Mouse (Mus musculus) left cerebral cortex, postnatal 14 days (tissue): ENCODE results near the gene Plxna4. TPM values are rescaled to one million over a fixed set of nuclear protein-coding genes. Genes with fewer than 3 reads are reported as not detected.
A peak's percentile ranks its signal among the peaks of the same experiment; 100 is the strongest.

ENCODE experiments used
- DNase-seq, 2 experiments: peaks; one replicate each; pipeline ENCODE4 v3.0.0; 2021 to 2022; ENCODE audit warnings: low spot score in 2 of 2, mixed read lengths in 1 of 2
- intact Hi-C: fragments of 180-260 bp; cut with DNase I; formaldehyde crosslinking; loops from one replicate; pipeline ENCODE4 v1.15.1; 2025
- total RNA-seq, 2 experiments: library from RNA; stranded (reverse); gene quantifications; 2 replicates each; pipeline ENCODE4 v1.2.3; 2021

Gene Plxna4
- total RNA-seq, 2 experiments from 2014 or later, result 76.4 to 85.1 TPM

GRCm38 (mm10) chr6:32373931-32374361 is 214.0 kb downstream of the Plxna4 start:
- no peak for DNase-seq
- intact Hi-C loops, result no loop called here

DNA sequence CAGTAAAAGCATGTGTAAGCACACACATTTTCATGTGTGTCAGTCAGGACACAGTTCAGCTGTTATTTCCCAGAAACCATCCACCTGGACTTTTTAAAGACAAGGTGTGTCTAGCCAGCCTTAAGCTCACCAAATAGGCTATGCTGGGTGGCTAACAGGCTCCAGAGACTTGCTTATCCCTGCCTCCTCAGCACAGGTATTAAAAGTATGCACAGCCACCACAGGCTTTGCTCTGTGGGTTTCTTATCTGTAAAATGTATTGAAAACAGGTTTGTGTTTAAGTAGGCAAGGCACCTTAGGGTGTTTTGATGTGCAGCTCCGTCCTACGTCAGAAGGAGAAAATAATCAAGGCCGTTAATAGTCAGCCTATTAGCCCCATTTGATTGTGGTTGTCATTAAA is 218.9 kb downstream of the Plxna4 start:
- no peak for DNase-seq
- intact Hi-C loops, result no loop called here

- intact Hi-C loops, result no loop called here
- DNase-seq, result no peak
Observed at GRCm38 (mm10) chr6:32368408-32368807, 219.6 kb downstream of the Plxna4 start.

- intact Hi-C loops, result no loop called here
- DNase-seq, result no peak
Observed at GRCm38 (mm10) chr6:32364933-32365332, 223.1 kb downstream of the Plxna4 start.

DNA sequence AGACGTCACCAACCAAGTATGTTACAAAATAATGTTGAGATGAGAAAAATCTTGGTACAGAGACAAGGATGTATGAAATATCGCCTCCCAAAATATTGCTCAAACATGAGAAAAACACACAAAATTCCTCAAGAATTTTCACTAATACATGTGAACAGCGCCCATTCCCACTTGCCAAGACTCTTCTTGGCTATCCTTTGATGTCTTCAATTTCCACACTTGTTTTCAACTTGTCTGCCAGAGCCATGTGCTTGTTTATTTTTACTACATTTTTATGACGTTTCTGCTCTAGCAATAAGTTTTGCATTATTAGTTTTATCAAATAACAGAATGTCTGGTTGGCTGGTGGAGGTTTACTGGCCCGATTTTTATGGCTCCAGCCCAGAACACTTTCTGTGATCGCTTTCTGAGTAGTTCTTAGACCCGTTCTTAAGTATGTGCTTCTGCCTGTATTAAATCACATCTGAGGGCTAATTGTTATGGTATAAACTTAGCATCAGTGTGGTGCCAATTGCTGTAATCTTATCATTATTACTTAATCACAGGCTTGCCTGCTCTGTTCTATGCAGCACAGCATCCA is 224.4 kb downstream of the Plxna4 start:
- intact Hi-C loops, result no loop called here

GRCm38 (mm10) chr6:32362421-32362820 is 225.6 kb downstream of the Plxna4 start:
- intact Hi-C loops, result no loop called here
- no peak for DNase-seq

More for the DNA sequence above, 224.4 kb downstream of the Plxna4 start:
- no peak for DNase-seq

- intact Hi-C loops, result no loop called here
- DNase-seq, result peak; percentile 36 to 45
Observed at GRCm38 (mm10) chr6:32359675-32360074, 228.3 kb downstream of the Plxna4 start.

DNA sequence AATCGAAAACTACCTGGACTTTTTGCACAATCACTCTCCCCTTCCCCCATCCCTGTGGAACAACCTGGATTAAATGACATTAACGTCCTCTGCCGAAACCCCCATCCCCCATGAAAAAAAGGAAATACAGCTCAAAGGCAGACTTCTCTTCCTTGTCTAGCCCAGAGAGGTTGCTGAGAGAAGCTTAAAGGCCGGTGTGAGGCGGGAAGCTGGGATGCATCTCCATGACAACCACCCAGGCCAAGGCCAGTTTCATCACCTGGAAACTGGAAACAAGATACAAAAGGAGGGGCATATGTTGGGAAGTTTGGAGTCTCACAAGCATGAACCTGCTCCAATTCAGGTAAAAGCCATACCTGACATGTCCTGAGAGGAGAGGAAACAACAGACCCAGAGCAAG is 230.5 kb downstream of the Plxna4 start:
- intact Hi-C loops, result no loop called here
- DNase-seq, result no peak

DNA sequence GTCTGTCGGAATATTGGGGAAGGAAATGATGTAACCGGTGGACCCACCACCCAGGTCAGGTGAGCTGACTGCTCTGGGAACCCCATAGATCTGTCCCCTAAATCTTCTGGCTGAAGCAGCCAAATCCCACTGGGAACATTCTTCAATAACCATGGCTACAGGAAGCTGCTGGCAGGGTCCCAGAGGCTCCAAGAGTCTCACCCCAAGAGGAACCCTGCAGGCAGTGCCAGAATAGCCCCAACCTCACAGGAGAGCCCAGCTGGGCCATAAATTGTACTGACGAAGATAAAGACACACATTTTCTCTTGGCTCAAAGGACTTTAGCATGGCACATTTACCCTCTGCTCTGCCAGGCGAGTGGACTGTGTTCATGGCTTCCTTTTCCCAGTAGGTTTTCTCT is 232.4 kb downstream of the Plxna4 start:
- DNase-seq, result no peak
- intact Hi-C loops, result no loop called here

DNA sequence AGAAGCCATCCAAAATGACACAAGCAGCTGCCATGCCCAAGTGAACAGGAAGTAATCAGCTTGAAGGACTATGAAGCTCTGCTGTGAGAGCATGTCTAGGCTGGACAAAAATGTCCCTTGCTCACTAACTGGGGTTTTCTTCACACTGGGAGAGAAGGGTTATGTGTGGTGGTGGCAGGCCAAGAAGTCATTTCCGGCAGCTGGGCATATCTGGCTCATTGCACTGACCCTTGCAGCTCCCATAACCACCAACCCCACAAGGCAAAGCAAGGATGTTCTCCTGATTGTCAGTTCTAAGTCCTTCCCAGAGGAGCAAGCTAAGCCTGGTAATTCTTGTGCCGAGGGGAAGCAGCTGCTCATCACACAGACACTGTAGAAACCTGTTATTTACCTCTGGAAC is 239.0 kb downstream of the Plxna4 start:
- no peak for DNase-seq
- intact Hi-C loops, result no loop called here

GRCm38 (mm10) chr6:32348126-32348525 is 239.9 kb downstream of the Plxna4 start:
- intact Hi-C loops, result no loop called here
- DNase-seq, result peak in 1 of 2 experiments; percentile 37

DNA sequence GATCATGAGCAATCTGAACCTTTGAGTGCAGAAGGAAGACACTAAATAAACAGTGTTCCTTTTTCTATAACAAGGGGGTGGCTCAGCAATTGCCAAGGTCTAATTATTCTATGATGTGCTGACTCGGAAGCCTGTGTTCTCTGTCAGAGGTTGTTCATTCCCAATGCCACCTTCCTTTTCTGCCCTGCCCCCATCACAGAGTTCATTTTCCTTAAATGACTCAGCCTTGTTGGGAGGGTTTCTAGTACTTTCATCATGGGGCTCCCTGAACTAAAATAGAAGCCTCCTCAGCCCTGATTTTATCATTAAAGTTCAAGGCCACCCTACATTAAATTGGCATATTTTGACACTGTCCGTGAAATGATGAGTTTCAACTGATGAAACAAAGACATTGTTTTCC is 242.0 kb downstream of the Plxna4 start:
- intact Hi-C loops, result no loop called here

GRCm38 (mm10) chr6:32342727-32343126 is 245.3 kb downstream of the Plxna4 start:
- intact Hi-C loops, result no loop called here
- no peak for DNase-seq

More for the DNA sequence above, 242.0 kb downstream of the Plxna4 start:
- no peak for DNase-seq

- intact Hi-C loops, result no loop called here
Observed at GRCm38 (mm10) chr6:32342272-32342671, 245.7 kb downstream of the Plxna4 start.

GRCm38 (mm10) chr6:32338416-32338943 is 249.5 kb downstream of the Plxna4 start:
- intact Hi-C loops, result no loop called here
- DNase-seq, result no peak

More at GRCm38 (mm10) chr6:32342272-32342671, 245.7 kb downstream of the Plxna4 start:
- no peak for DNase-seq

DNA sequence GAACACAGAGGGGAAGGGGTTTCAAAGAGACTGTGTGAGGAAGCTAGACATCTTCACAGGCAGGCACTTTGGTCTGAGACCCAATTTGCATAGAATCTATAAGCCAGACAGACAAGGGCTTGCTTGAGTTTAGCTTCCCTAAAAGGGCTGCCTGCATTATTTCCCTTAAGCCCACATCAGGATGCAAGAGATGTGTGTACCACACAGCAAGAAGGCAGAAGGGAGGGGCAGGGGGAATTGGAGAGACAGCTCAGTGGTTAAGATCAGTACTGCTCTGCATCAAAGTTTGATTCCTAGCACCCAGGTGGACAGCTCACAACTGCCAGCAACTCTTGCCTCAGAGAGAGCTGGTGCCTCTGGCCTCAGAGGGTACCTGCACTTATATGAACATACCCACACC is 256.7 kb downstream of the Plxna4 start:
- DNase-seq, result no peak
- intact Hi-C loops, result no loop called here

DNA sequence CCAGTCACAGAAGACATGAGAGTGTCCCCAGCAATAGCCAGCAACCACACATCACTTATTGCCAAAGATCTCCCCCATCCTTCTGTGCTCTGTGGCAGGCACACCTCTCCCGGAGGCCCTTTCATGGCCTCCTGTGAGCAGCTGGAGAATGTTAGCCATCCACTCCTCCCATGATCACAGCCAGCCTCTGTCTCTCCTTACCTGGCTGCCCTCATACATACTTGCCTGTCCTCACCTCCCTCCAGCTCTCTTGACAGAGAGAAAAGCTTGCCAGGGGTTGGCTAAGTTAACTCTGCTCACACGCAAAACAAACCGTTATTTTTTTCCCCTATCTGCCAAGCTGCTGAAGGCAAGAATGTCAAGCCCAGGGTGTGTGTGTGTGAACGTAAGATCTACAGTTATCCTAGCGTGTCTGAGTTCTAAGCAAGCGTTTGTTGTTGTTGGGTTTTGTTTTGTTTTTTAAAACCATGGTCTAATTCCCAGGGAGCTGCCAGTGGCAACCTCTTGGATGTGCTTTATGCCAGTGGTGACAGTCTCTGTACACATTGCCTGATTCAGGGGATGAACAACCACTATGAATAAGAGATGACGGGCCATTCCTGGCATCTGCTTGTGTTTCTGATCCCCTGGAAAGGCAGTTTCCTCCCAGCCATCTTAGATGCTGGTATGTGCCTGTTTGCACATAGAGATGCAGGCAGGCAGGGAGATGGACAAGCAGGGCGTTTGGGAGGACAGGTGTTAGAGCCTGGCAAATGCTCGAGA is 257.8 kb downstream of the Plxna4 start:
- intact Hi-C loops, result no loop called here

DNA sequence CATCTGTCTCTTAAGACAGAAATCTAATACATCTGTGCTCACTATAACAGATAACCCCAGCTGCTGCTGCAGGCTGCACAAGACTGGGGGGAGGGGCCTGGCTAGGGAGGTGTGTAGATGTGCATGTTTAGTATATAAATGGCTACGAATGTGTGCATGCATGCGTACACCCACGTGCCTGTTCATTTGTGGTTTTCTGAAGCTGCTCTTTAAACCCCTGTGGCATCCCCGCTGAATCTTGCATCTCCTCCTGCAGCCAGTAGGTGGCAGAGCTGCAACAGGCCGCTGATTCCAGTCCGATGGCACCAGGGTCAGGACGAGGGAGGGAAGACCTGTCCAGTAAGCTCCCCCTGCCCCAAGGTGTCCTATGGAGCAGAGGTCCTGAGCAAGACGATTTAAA is 260.0 kb downstream of the Plxna4 start:
- intact Hi-C loops, result loop anchor here (2.0 to 5.0 kb wide), 3 partner anchors 154 to 391 kb away; no protein-coding TSS in a partner anchor
- peak; percentile 72 to 79 for DNase-seq

More for the DNA sequence above, 257.8 kb downstream of the Plxna4 start:
- DNase-seq, result no peak

DNA sequence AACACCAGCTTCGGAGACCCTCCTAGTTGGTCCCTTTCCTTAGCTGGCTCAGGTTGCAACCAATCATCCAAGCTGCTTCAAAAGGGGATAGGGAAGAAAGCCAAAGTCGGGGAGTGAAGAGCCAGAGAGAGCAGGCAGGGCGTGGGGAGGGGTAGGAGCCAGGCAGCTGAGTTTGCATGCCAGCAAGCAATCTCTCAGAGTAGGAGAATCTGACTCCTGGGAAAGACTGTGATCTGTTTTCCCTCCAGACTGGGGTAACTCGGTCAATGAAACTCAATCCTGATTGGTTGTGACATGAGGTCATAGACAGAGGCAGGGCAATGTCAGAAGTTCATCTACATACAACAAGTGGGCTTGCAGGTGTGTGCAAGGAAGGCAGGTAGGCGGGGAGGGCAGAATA is 260.8 kb downstream of the Plxna4 start:
- no peak for DNase-seq
- intact Hi-C loops, result loop anchor here (5.0 kb wide), 2 partner anchors 155 to 390 kb away; no protein-coding TSS in a partner anchor

DNA sequence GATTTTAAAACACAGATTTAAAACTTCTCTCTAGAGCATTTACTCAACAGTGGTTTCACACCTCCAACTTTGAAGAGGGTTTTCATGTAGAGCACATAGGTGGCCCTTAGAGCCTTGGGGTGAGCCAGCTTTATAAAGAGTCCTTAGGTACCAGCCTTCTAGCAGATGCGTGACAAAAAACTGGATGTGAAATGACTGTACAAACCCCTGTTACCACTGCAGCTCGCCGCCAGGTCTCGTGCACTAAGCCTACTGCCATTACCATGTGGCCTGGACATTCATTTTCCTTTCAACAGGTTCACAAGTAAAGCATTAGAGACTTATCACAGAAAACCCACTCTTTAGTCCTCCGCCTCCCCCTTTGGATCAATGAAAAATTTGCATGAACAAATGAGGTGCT is 261.6 kb downstream of the Plxna4 start:
- intact Hi-C loops, result loop anchor here (5.0 kb wide), 2 partner anchors 156 to 389 kb away; no protein-coding TSS in a partner anchor
- no peak for DNase-seq
